Mouse (Mus musculus) olfactory bulb, adult 2 months (tissue): ENCODE data around the gene Cstf3. TPM values are rescaled to one million over a fixed set of nuclear protein-coding genes. Genes with fewer than 3 reads are reported as not detected.

ENCODE experiments used
- H3K27ac ChIP-seq: fragments of 200-500 bp; 2 replicates; pipeline ENCODE4 v1.5.1; 2012; ENCODE audit warnings: low read depth, low read length; ENCODE audit not compliant: insufficient read depth
- H3K4me1 ChIP-seq: fragments of 200-500 bp; 2 replicates; pipeline ENCODE4 v1.6.1; 2012; ENCODE audit warnings: low read length; ENCODE audit not compliant: control insufficient read depth, insufficient read depth
- H3K4me3 ChIP-seq: fragments of 200-500 bp; 2 replicates; pipeline ENCODE4 v1.5.1; 2012; ENCODE audit warnings: mild to moderate bottlenecking, low read depth, low read length, moderate library complexity; ENCODE audit not compliant: insufficient read depth
- CTCF ChIP-seq: fragments of 200-500 bp; IDR thresholded peaks from 2 replicates; pipeline ENCODE4 v1.5.1; 2012; ENCODE audit warnings: low read depth, mild to moderate bottlenecking, low read length, moderate library complexity; ENCODE audit not compliant: insufficient read depth
- POLR2A ChIP-seq: fragments of 200-500 bp; IDR thresholded peaks from 2 replicates; pipeline ENCODE4 v1.6.1; 2012; ENCODE audit warnings: mild to moderate bottlenecking, low read depth, low read length, moderate library complexity; ENCODE audit not compliant: insufficient read depth
- WGBS: fragments of 180-500 bp; shearing (Covaris S2); methylation state at CpG from one replicate; pipeline ENCODE4 v1.1.7; 2018; 5-methylcytosine and 5-hydroxymethylcytosine counted together
- polyA plus RNA-seq: library from polyadenylated mRNA; stranded (reverse); fragments of >200 nt; gene quantifications from 2 replicates; pipeline ENCODE4 v1.2.4, GENCODE M21; 2012; ENCODE audit warnings: low replicate concordance; ENCODE audit not compliant: missing spikeins, insufficient read depth, insufficient read length

Gene Cstf3
- polyA plus RNA-seq, 1 experiment, result not detected

DNA sequence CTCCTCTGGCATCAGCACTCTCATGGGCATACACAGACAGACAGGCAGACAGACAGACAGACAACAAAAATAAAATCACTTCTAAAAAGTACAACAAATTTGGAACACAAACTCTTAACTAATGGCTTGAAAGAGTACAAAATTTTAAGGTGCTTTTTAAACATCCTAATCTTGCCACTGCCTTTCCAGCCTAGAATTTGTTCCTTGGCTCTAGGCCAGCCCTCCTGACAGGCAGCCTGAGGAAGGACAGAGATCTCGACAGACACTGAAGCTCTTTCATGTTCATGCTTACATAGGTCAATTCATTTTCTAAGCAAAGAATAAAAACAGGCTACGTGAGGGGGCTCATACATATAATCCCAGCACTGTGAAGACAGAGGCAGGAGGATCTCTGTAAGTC lies 102.2 kb downstream of the Cstf3 start:
- H3K27ac ChIP-seq, result no peak overlapping the region
- TF ChIP-seq CTCF (no peak), POLR2A (no peak)
- 56% methylated on average over 2 of the region's 2 CpGs for WGBS
- no peaks in the 10 kb centered on the region for H3K4me1 ChIP-seq
- no peak overlapping the region for H3K4me3 ChIP-seq

DNA sequence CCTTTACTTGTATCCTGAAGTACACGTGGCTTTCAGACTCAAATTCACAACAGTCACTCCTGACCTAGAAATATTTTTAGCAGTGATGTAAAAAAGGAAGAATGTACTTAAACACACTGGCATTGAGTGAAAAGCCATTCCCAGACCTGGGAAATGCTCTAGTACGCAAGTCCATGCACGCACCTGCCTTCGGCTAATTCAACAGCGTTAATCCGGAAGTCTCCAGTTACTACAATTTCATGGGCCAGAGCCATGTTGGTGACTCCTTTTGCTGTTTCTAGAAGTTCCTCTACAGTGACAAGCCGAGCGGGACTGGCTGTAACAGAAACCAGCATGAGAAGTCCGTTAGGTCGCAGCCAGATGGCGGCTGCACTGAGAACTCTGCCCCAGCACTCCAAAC lies 109.3 kb downstream of the Cstf3 start:
- no peak overlapping the region for H3K27ac ChIP-seq
- WGBS, result 89% methylated on average over 11 of the region's 11 CpGs
- H3K4me3 ChIP-seq, result no peak overlapping the region
- no peaks in the 10 kb centered on the region for H3K4me1 ChIP-seq
- no peak for TF ChIP-seq POLR2A
- TF ChIP-seq CTCF, result no peak

DNA sequence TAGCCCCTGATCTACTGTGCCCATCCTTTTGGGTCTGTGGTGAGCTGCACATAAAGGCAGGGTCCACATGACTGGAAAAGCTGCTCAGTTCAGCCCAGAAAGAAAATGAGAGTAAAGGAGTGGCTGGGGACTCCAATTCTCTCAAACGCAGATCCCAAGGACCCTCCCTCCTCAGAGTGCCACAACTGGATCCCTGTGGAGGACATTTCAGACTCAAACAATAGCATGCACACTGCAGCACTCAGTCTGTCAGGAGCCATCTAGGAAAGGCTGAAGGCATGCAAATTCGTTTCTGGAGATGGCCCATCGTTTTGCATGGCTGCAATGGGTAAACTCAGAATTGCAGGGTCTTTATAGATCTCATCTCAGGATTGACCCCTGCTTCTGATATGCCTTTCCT lies 112.8 kb downstream of the Cstf3 start:
- no peak for TF ChIP-seq CTCF
- no peak for TF ChIP-seq POLR2A
- no peaks in the 10 kb centered on the region for H3K4me1 ChIP-seq
- H3K27ac ChIP-seq, result no peak overlapping the region
- H3K4me3 ChIP-seq, result no peak overlapping the region
- WGBS, result 58% methylated on average over 3 of the region's 3 CpGs

DNA sequence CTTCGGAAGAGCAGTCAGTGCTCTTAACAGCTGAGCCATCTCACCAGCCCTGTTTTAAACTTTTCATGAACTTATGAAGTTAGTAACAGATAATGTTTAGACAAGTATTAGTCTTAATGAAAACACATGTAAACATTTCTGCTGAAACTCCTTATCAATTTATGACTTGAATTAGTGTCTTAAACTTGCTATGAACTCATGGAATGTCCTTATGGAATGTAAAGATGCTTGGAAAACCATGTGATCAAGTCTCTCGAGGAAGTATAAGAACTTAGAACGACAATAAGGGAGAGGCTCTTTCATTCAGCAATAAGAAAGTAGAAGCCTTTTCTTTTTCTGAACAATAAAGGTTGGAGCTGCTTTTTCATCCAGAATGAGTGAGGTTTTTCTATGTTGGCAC lies 114.0 kb downstream of the Cstf3 start:
- TF ChIP-seq CTCF, result no peak
- no peak for TF ChIP-seq POLR2A
- H3K4me1 ChIP-seq, result no peaks in the 10 kb centered on the region
- H3K27ac ChIP-seq, result no peak overlapping the region
- no peak overlapping the region for H3K4me3 ChIP-seq
- 70% methylated on average over 3 of the region's 3 CpGs for WGBS

DNA sequence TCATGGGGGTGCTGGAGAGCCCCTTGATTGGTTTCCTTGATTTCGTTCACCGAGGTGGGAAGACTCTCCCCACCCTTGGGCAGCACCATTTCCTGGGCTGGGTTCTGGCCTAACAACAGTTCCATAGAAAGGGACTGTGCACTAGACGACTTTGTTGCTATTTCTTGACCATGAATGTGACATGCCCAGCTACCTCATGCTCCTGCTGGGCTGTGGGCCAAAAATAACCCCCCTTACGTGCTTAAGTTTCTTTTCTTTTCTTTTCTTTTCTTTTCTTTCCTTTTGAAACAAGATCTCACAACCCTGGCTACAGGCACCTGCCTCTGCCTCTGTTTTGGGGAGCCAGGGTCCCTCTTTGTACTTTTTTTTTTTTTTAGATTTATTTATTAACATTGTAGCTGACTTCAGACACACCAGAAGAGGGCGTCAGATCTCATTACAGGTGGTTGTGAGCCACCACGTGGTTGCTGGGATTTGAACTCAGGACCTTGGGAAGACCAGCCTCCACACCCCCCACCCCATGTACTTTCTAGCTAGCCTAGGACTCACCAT lies 119.5 kb downstream of the Cstf3 start:
- no peak overlapping the region for H3K4me3 ChIP-seq
- H3K27ac ChIP-seq, result no peak overlapping the region
- 52% methylated on average over 6 of the region's 6 CpGs for WGBS
- TF ChIP-seq CTCF, result no peak
- no peak for TF ChIP-seq POLR2A
- H3K4me1 ChIP-seq, result peaks cover 2% of the 10 kb centered on the region; the same call in 1 of the 2 replicates

DNA sequence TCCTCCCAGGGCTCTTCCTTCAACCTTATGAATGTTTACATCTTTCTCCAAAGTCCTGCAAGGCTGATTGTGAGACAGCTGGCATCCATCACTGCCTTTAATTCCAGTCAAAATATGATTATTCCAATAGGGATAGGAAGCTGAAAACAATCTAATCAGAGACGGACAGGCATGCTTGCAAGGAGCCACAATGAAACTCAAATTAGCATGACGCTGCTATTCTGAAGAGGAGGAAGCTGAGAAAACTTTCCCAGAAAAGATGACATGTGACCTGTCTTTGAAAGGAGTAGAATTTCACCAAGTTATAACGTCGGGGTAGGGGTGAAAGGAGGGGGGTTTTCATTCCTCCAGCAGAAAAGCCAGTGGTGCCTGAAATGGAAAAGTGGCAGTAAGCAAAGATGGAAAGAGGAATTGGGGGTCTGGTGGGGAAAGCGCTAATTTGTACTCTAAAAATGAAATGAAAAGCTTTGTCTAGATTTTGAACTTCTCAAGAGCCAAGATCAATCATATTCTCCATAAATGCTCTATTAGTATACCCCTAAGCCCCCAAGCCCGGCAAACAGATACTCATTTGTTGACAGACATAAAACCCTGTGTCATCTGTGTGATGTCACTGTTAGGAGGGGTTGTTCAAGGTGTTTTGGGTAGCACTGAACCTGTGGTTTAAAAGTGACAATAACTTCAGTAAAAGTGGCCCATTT lies 120.5 kb downstream of the Cstf3 start:
- TF ChIP-seq CTCF, result no peak
- no peak for TF ChIP-seq POLR2A
- no peak overlapping the region for H3K27ac ChIP-seq

DNA sequence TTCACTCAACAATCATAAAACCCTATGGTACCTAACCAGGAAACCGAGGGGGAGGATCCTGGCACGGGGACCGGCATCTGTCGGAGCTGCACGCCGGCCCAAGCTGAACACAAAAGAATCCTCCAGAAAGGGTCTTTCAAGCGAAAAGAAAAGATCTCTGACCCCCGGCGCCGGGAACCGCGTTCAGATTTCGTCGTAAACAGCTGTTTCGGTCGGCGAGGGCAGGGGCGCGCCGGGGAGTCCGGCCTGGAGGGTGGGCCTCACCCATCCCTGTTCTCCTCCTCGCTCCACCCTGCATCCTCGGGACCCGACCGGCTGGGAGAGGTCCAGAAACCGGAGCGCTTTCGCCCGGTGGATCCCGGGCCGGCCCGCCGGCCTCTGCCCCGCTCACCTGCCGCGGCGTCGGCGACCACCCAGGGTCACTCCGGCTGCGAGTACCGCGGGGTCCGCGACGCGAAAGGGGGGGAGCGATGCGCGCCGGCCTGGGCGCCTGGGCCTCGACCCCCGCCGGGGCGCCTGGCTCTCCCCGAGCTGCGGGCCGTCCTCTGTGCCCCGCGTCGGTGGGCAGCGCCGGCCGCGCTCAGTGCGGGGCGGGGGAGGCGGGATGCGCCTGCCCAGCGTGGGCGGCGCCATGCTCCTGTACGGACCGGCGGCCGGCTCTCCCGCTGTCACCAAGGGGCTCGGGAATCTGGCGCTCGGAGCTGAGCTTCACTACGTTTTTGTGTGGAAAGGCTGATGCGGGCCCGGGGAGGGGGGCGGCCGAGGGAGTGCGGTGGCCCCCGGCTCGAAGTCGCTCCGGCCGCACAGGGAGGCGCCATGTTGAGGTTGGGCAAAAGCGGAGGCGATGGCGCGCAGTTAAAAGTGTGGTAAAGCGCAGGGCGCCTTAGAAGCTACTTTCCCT lies 121.5 kb downstream of the Cstf3 start, which contains the start of gene Tcp11l1:
TSS of gene Tcp11l1 (minus strand) at position 585 of the 901 bp plus-strand sequence.
- under 1% methylated on average over 99 of the region's 99 CpGs for WGBS
- Histone ChIP-seq H3K4me3 (peak within 1 kb of the TSS; percentile 96), H3K4me1 (peaks cover 2% of the 10 kb centered on the region; the same call in 1 of the 2 replicates), H3K27ac (peak within 1 kb of the TSS; percentile 81)
- TF ChIP-seq CTCF, result no peak
- peak; percentile 55 for TF ChIP-seq POLR2A

More for the DNA sequence above, 120.5 kb downstream of the Cstf3 start:
- Histone ChIP-seq H3K4me1 (peaks cover 2% of the 10 kb centered on the region; the same call in 1 of the 2 replicates), H3K4me3 (no peak overlapping the region)
- 23% methylated on average over 6 of the region's 6 CpGs for WGBS

DNA sequence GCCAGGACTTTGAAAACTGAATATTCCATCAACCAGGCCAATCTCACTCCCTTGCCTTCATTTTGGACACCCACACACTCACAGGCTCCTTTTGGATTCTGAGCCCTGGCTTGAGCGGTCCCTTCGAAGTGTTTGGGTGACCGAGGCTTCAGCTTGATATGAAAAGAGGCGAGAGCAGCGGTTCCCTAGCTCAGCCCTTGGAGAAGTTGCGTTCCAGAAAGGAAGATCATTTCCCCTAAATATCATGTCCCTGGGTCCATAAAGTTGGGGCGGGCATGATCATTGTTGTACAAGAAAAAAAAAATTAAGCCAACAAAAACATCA lies 122.1 kb downstream of the Cstf3 start:
- WGBS, result 3% methylated on average over 7 of the region's 7 CpGs
- peak overlapping the region; percentile 96 for H3K4me3 ChIP-seq
- H3K4me1 ChIP-seq, result peaks cover 2% of the 10 kb centered on the region; the same call in 1 of the 2 replicates
- peak overlapping the region; percentile 81; the same call in 1 of the 2 replicates for H3K27ac ChIP-seq
- no peak for TF ChIP-seq CTCF
- TF ChIP-seq POLR2A, result no peak
